ENCODE assay signal across 22 mouse cellular contexts in the genomic region with DNA sequence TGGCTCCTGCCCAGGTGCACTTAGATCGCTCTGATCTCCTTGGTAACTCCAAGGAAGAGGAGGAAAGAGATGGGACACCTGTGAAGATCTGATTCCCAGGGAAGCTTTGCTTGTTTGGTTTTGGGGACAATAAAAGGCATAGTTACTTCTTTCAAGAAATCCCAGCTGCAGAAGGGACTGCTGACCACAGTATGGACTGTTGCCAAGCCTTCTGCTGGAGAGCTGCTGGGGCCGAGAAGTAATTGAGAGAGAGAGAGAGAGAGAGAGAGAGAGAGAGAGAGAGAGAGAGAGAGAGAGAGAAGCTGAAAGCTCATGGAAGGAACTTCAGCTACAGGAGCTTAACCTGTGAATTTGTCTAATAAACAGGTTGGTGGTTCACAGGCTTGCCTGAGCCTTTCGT.
DNase-seq lines count a peak whose midpoint lies in the region; ATAC-seq and TF ChIP-seq lines count a peak whose summit lies in the region.
"Had no signal": no experiment of that assay in that cellular context is flagged by ENCODE, and none has a peak within 500 bp of the region (broad histone marks: within the 10 kb centered on the region; RNA-seq: fewer than 3 reads in every experiment).

No protein-coding gene starts in this region.

- no peak for TF ChIP-seq POLR2A in limb, embryonic 14.5 days (IDR thresholded peaks at IDR 0.05; ENCODE audit: borderline replicate concordance, extremely low read depth, insufficient read depth, insufficient read length)

- peak; percentile 16 to 31 for DNase-seq in heart, postnatal 14 days
- no peak for DNase-seq in heart, postnatal 36 days
- peak; percentile 66 for DNase-seq in limb, embryonic 14.5 days (ENCODE audit: low spot score)
- DNase-seq in limb, embryonic 10.5 days (ENCODE audit: low spot score), result no peak
- DNase-seq in retina, postnatal 1 day, result peak; percentile 12
- DNase-seq in retina, embryonic 14.5 days (ENCODE audit: low spot score), result no peak
- DNase-seq in left cerebral cortex, adult 2 months (ENCODE audit: extremely low spot score in 1 of 2, low spot score in 2 of 2), result no peak
- DNase-seq: adrenal gland, postnatal 14 days; cerebellum, adult 9-10 months; forebrain, postnatal 0 days; gastrocnemius, postnatal 14 days; heart, adult 11 months; thymus, adult 2 months had no signal

- H3K4me3 ChIP-seq in limb, embryonic 14.5 days (replicated peaks; ENCODE audit: low read length), result no peak overlapping the region
- H3K4me3 ChIP-seq in limb, embryonic 10.5 days, result no peak overlapping the region
- no peak overlapping the region for H3K4me3 ChIP-seq in left cerebral cortex, adult 2 months
- H3K4me3 ChIP-seq: hindbrain, embryonic 15.5 days; limb, embryonic 15.5 days; midbrain, embryonic 10.5 days; myocyte; neural tube, embryonic 13.5 days had no signal

- peak; percentile 41 for ATAC-seq in limb, embryonic 14.5 days (ENCODE audit: low FRiP score, low read depth)
- ATAC-seq: forebrain, postnatal 0 days; intestine, embryonic 16.5 days; midbrain, embryonic 16.5 days had no signal

- no peak overlapping the region for H3K9ac ChIP-seq in limb, embryonic 14.5 days (ENCODE audit: low read depth, low read length, severe bottlenecking)
- H3K9ac ChIP-seq: forebrain, postnatal 0 days; hindbrain, embryonic 15.5 days; limb, embryonic 15.5 days; liver, embryonic 14.5 days; neural tube, embryonic 13.5 days had no signal

- H3K4me2 ChIP-seq in limb, embryonic 14.5 days (replicated peaks; ENCODE audit: low read depth, low read length, severe bottlenecking), result no peak overlapping the region
- H3K4me2 ChIP-seq: hindbrain, embryonic 15.5 days; limb, embryonic 15.5 days; neural tube, embryonic 13.5 days had no signal

- 45% methylated on average over 3 of the region's 3 CpGs for WGBS in limb, embryonic 14.5 days
- 81% methylated on average over 3 of the region's 3 CpGs for WGBS in limb, embryonic 10.5 days

- intact Hi-C loops in heart, postnatal 14 days (cut with DNase I), result no loop called here
- intact Hi-C loops in heart, postnatal 36 days (cut with DNase I), result no loop called here
- intact Hi-C loops in left cerebral cortex, adult 2 months (cut with DNase I), result no loop called here

- H3K36me3 ChIP-seq in limb, embryonic 14.5 days (ENCODE audit: control insufficient read depth, insufficient read depth, low read length), result no peaks in the 10 kb centered on the region
- no peaks in the 10 kb centered on the region for H3K36me3 ChIP-seq in limb, embryonic 10.5 days
- H3K36me3 ChIP-seq: hindbrain, embryonic 15.5 days; limb, embryonic 15.5 days; midbrain, embryonic 10.5 days; neural tube, embryonic 13.5 days had no signal

- H3K27me3 ChIP-seq in limb, embryonic 14.5 days (ENCODE audit: control insufficient read depth, insufficient read depth, low read length), result no peaks in the 10 kb centered on the region
- H3K27me3 ChIP-seq in limb, embryonic 10.5 days (ENCODE audit: low read depth, poor library complexity, severe bottlenecking), result no peaks in the 10 kb centered on the region
- H3K27me3 ChIP-seq: hindbrain, embryonic 15.5 days; limb, embryonic 15.5 days; neural tube, embryonic 13.5 days had no signal

- peaks cover 7% of the 10 kb centered on the region; the same call in 1 of the 2 replicates for H3K4me1 ChIP-seq in limb, embryonic 14.5 days (ENCODE audit: control insufficient read depth, insufficient read depth, low read length)
- no peaks in the 10 kb centered on the region for H3K4me1 ChIP-seq in limb, embryonic 10.5 days

- TF ChIP-seq CTCF in left cerebral cortex, adult 2 months (IDR thresholded peaks at IDR 0.05), result no peak

- H3K27ac ChIP-seq in limb, embryonic 14.5 days (replicated peaks; ENCODE audit: low read depth, low read length), result no peak overlapping the region
- H3K27ac ChIP-seq in limb, embryonic 10.5 days, result no peak overlapping the region
- no peak overlapping the region for H3K27ac ChIP-seq in left cerebral cortex, adult 2 months
- H3K27ac ChIP-seq: hindbrain, embryonic 15.5 days; limb, embryonic 15.5 days; liver, embryonic 14.5 days; midbrain, embryonic 10.5 days; neural tube, embryonic 13.5 days; stomach, postnatal 0 days had no signal

- H3K9me3 ChIP-seq in limb, embryonic 14.5 days (ENCODE audit: control insufficient read depth, low read length), result no peaks in the 10 kb centered on the region
- no peaks in the 10 kb centered on the region for H3K9me3 ChIP-seq in limb, embryonic 10.5 days (replicated peaks)
- H3K9me3 ChIP-seq: hindbrain, embryonic 15.5 days; limb, embryonic 15.5 days; midbrain, embryonic 10.5 days; neural tube, embryonic 13.5 days had no signal

Comparison
In these comparisons a context has a peak if more than half of its experiments do, and no peak if none do; other contexts are left out.
1. DNase-seq: peak in heart, postnatal 14 days (2 of 2), limb, embryonic 14.5 days (single experiment) and retina, postnatal 1 day (single experiment); none in heart, postnatal 36 days (0 of 2), limb, embryonic 10.5 days (single experiment), retina, embryonic 14.5 days (single experiment) and left cerebral cortex, adult 2 months (0 of 2).